Mouse (Mus musculus): Measurements from ENCODE around the gene Piezo1. TPM values are rescaled to one million over a fixed set of nuclear protein-coding genes. Genes with fewer than 3 reads are reported as not detected.
A peak's percentile ranks its signal among the peaks of the same experiment; 100 is the strongest.

Gene Piezo1
- polyA plus RNA-seq, 1 experiment from 2014 or later, result 26.6 TPM

DNA sequence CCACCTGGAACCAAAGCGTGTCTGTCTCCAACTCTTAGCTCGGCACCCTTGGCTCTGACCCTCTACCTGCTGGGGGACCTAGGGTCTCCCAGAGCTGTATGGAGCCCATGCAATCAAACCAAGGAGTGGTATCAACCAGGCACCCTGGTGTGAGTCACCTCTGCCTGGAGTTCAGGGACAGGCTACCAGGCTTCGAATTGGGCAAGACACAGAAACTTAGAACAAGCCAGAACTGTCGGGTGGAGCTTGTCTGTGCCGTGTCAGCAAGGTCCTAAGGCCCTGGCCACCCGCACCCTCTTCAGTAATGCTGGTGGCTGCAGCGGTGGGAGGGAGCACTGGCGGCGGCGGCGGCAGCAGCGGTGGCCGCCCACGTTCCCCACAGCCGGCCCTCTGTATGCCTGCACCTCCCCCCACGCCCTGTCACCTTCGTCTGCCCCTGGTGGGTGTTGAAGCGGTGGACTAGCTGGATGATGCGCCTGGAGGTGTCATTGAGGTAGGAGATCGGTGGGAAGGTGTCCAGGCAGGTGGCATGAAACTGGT lies 114.5 kb downstream of the Piezo1 start:
- 84% methylated on average over 20 of the region's 20 CpGs for WGBS
- DNase-seq (no peak), ATAC-seq (ENCODE audit: insufficient read depth) (no peak)
- H3K36me3 ChIP-seq (ENCODE audit: insufficient read depth), result peaks cover 37% of the 10 kb centered on the region
- H3K4me2 ChIP-seq, result no peak overlapping the region
- no peaks in the 10 kb centered on the region for H3K27me3 ChIP-seq (ENCODE audit: insufficient read depth, low read length)
- H3K27ac ChIP-seq (ENCODE audit: low read depth), result no peak overlapping the region
- H3K9ac ChIP-seq, result no peak overlapping the region
- H3K4me3 ChIP-seq (ENCODE audit: low read depth, low read length), result no peak overlapping the region
- peaks cover 5% of the 10 kb centered on the region; the same call in 1 of the 2 replicates for H3K4me1 ChIP-seq (ENCODE audit: insufficient read depth)
- no peaks in the 10 kb centered on the region for H3K9me3 ChIP-seq (ENCODE audit: low read depth, low read length)
- TF ChIP-seq CTCF (IDR thresholded peaks at IDR 0.05; ENCODE audit: low read depth), result no peak

DNA sequence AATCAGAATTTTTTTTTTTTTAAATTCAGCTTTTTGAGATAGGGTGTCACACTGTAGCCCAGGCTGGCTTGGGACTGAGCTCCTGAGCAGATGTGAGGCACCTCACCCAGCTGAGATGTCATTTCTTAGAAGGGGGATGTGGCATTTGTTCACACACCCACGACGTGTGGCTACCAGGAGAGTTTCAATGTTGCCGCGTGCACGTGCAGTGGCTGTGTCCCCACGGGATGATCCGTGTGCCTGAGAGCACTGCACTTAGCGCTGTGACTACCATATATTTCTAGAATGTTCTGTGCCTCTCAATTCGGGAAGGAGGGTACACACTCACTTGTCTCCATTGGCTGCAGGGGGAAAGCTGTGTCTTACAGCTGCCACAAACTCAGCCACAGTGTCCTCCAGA lies 115.0 kb downstream of the Piezo1 start:
- peaks cover 37% of the 10 kb centered on the region for H3K36me3 ChIP-seq (ENCODE audit: insufficient read depth)
- no peak overlapping the region for H3K27ac ChIP-seq (ENCODE audit: low read depth)
- no peak for TF ChIP-seq CTCF (IDR thresholded peaks at IDR 0.05; ENCODE audit: low read depth)
- no peak for ATAC-seq (ENCODE audit: insufficient read depth)
- no peaks in the 10 kb centered on the region for H3K27me3 ChIP-seq (ENCODE audit: insufficient read depth, low read length)
- no peaks in the 10 kb centered on the region for H3K9me3 ChIP-seq (ENCODE audit: low read depth, low read length)
- DNase-seq, result no peak
- peaks cover 8% of the 10 kb centered on the region; the same call in 1 of the 2 replicates for H3K4me1 ChIP-seq (ENCODE audit: insufficient read depth)
- 91% methylated on average over 9 of the region's 9 CpGs for WGBS
- no peak overlapping the region for H3K9ac ChIP-seq
- no peak overlapping the region for H3K4me2 ChIP-seq
- H3K4me3 ChIP-seq (ENCODE audit: low read depth, low read length), result no peak overlapping the region

DNA sequence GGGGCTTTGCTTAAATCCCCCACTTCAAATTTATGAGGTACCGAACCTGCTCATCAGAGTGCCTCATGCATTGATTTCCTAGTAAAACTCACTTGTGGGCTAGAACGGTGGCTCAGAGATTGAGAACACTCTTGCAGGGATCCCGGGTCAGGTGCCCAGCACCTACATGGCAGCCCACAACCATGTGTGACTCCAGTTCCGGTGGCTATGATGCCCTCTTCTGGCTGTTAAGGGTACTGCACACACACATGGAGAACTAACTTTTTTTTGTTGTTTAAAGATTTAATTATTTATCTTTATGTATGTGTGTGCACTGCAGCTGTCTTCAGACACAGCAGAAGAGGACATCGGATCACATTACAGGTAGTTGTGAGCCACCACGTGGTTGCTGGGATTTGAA lies 115.8 kb downstream of the Piezo1 start:
- no peak overlapping the region for H3K4me2 ChIP-seq
- H3K27ac ChIP-seq (ENCODE audit: low read depth), result no peak overlapping the region
- no peak for DNase-seq
- no peaks in the 10 kb centered on the region for H3K27me3 ChIP-seq (ENCODE audit: insufficient read depth, low read length)
- peak; percentile 56 for TF ChIP-seq CTCF (IDR thresholded peaks at IDR 0.05; ENCODE audit: low read depth)
- H3K4me3 ChIP-seq (ENCODE audit: low read depth, low read length), result no peak overlapping the region
- H3K36me3 ChIP-seq (ENCODE audit: insufficient read depth), result peaks cover 37% of the 10 kb centered on the region
- peaks cover 8% of the 10 kb centered on the region; the same call in 1 of the 2 replicates for H3K4me1 ChIP-seq (ENCODE audit: insufficient read depth)
- no peak overlapping the region for H3K9ac ChIP-seq
- no peak for ATAC-seq (ENCODE audit: insufficient read depth)
- WGBS, result 88% methylated on average over 6 of the region's 6 CpGs
- H3K9me3 ChIP-seq (ENCODE audit: low read depth, low read length), result no peaks in the 10 kb centered on the region

DNA sequence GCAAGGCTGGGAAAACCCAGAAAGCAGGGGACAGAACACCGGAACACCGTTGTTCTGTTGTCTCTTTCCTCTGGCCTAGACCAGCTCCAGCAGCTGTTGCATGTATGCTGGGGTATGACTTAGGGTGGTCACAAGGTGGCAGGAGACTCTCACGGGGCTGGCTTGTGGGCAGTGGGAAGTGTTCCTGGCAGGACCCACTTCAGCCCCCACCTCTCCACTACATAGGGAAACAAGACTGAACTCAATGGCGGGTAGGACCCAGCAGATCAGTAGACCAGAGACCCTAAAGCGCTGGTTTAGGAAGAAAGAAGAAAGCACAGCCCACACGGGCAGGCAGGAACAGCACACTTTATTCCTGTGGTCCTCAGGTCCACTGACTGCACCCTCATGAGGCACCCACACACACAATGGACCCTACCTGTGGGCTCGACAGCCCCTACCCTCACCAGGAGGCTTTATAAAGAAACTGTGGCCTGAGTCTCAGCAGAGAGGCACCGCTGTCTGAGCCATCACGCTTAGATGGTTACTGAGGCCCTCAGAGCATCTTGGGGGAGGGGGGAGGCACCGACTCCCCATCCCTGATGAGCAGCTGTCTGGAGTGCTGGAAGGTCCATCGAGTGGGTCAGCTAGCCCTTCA lies 117.7 kb downstream of the Piezo1 start:
- Histone ChIP-seq H3K9ac (no peak overlapping the region), H3K4me1 (ENCODE audit: insufficient read depth) (peaks cover 8% of the 10 kb centered on the region; the same call in 1 of the 2 replicates), H3K4me2 (peak overlapping the region; percentile 95), H3K4me3 (ENCODE audit: low read depth, low read length) (peak overlapping the region; percentile 63; the same call in 1 of the 2 replicates), H3K27me3 (ENCODE audit: insufficient read depth, low read length) (no peaks in the 10 kb centered on the region), H3K27ac (ENCODE audit: low read depth) (no peak overlapping the region; the same call in 1 of the 2 replicates), H3K9me3 (ENCODE audit: low read depth, low read length) (no peaks in the 10 kb centered on the region), H3K36me3 (ENCODE audit: insufficient read depth) (peaks cover 28% of the 10 kb centered on the region)
- TF ChIP-seq CTCF (IDR thresholded peaks at IDR 0.05; ENCODE audit: low read depth), result peak; percentile 62
- ATAC-seq (ENCODE audit: insufficient read depth), result peak; percentile 38; the same call in 1 of the 2 replicates
- WGBS, result 54% methylated on average over 11 of the region's 11 CpGs
- peak; percentile 34 for DNase-seq

DNA sequence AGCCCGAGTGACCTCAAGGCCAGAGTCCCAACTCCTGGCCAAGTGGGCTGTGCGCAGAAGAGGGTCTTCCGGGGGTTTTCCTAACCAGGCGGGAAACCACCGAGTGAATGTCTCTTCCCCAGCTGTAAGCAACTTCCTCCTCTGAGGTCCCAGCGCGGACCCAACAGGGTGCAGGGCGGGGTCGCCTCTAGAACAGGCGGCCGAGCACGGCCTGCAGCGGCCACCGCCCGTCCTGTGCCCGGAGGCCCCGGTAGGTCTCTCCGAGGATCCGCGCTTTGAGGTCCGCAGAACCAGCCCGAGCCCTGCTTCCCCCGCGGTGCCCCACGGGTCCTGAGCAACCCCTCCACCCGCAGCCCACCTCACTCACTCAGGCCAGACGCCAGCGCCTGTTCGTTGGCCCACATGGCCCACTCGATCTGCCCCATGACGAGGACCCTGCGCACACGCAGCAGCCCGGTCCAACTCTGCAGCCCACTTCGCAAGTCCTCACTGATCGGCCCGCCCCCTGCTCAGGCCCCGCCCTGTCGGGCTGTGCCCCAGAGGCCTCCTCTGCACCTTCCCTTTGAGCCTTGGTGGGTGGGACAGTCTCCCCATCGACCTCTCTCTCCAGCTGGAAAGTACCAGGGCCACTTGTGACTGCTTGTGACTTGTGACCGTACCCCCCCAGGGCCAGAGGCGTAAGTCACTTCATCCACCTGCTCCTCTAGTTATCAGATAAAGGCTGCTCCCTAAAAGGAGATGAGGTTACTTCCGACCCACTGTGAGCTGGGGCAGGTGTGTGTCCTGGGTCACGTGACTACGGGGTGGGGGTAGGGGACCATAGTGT lies 118.5 kb downstream of the Piezo1 start, which contains the start of gene Cyba:
Gene Cyba, minus strand, starts transcription at position 488 of the 826 bp plus-strand sequence.
- peak; percentile 85 for DNase-seq
- 2% methylated on average over 45 of the region's 45 CpGs for WGBS
- ATAC-seq (ENCODE audit: insufficient read depth), result peak; percentile 94
- peak within 1 kb of the TSS; percentile 95 for H3K4me2 ChIP-seq
- no peaks in the 10 kb centered on the region for H3K9me3 ChIP-seq (ENCODE audit: low read depth, low read length)
- peak within 1 kb of the TSS; percentile 78 for H3K9ac ChIP-seq
- peak within 1 kb of the TSS; percentile 63 for H3K4me3 ChIP-seq (ENCODE audit: low read depth, low read length)
- H3K4me1 ChIP-seq (ENCODE audit: insufficient read depth), result peaks cover 8% of the 10 kb centered on the region; the same call in 1 of the 2 replicates
- peaks cover 28% of the 10 kb centered on the region for H3K36me3 ChIP-seq (ENCODE audit: insufficient read depth)
- TF ChIP-seq CTCF (IDR thresholded peaks at IDR 0.05; ENCODE audit: low read depth), result no peak
- peak within 1 kb of the TSS; percentile 81; the same call in 1 of the 2 replicates for H3K27ac ChIP-seq (ENCODE audit: low read depth)
- no peaks in the 10 kb centered on the region for H3K27me3 ChIP-seq (ENCODE audit: insufficient read depth, low read length)

Small RNA genes within 50 kb of the gene (microRNA-seq; reads per million reads assigned to microRNA genes)
- gene Gm24366 (ENCODE audit: borderline number of aligned reads), result not detected

Other genes starting within 250 kb of the Piezo1 start
- not detected in 2 replicates for gene Trhr2, start 190.6 kb downstream of the Piezo1 start, polyA plus RNA-seq (2014; fragmentation: Nextera tagmentation; extraction: Ambion mirVana)
- 42.4 and 44.3 TPM in 2 replicates for gene Zc3h18, start 174.7 kb downstream of the Piezo1 start, polyA plus RNA-seq (2014; fragmentation: Nextera tagmentation; extraction: Ambion mirVana)
- gene Il17c, start 129.3 kb downstream of the Piezo1 start, polyA plus RNA-seq (2014; fragmentation: Nextera tagmentation; extraction: Ambion mirVana), result 0.27 TPM in 1 of 2 replicates, not detected in the other
- gene Cyba, start 118.4 kb downstream of the Piezo1 start, polyA plus RNA-seq (2014; fragmentation: Nextera tagmentation; extraction: Ambion mirVana), result 165 and 175 TPM in 2 replicates
- 27.1 and 29.5 TPM in 2 replicates for gene Mvd, start 107.9 kb downstream of the Piezo1 start, polyA plus RNA-seq (2014; fragmentation: Nextera tagmentation; extraction: Ambion mirVana)
- 0.87 and 1.3 TPM in 2 replicates for gene Snai3, start 90.6 kb downstream of the Piezo1 start, polyA plus RNA-seq (2014; fragmentation: Nextera tagmentation; extraction: Ambion mirVana)
- gene Rnf166, start 75.3 kb downstream of the Piezo1 start, polyA plus RNA-seq (2014; fragmentation: Nextera tagmentation; extraction: Ambion mirVana), result 34.7 and 37.2 TPM in 2 replicates
- gene Ctu2, start 75.2 kb downstream of the Piezo1 start, polyA plus RNA-seq (2014; fragmentation: Nextera tagmentation; extraction: Ambion mirVana), result 45.4 and 56.2 TPM in 2 replicates
- 47.1 and 50.3 TPM in 2 replicates for gene Cdt1, start 16.7 kb upstream of the Piezo1 start, polyA plus RNA-seq (2014; fragmentation: Nextera tagmentation; extraction: Ambion mirVana)
- 338 and 366 TPM in 2 replicates for gene Aprt, start 25.6 kb upstream of the Piezo1 start, polyA plus RNA-seq (2014; fragmentation: Nextera tagmentation; extraction: Ambion mirVana)
- 11.7 and 12.5 TPM in 2 replicates for gene Galns, start 60.1 kb upstream of the Piezo1 start, polyA plus RNA-seq (2014; fragmentation: Nextera tagmentation; extraction: Ambion mirVana)
- gene Trappc2l, start 60.3 kb upstream of the Piezo1 start, polyA plus RNA-seq (2014; fragmentation: Nextera tagmentation; extraction: Ambion mirVana), result 49.7 and 57.2 TPM in 2 replicates
- gene Pabpn1l, start 71.4 kb upstream of the Piezo1 start, polyA plus RNA-seq (2014; fragmentation: Nextera tagmentation; extraction: Ambion mirVana), result not detected in 2 replicates
- 4.7 and 5.7 TPM in 2 replicates for gene Cbfa2t3, start 147.8 kb upstream of the Piezo1 start, polyA plus RNA-seq (2014; fragmentation: Nextera tagmentation; extraction: Ambion mirVana)
- 14.8 and 17.7 TPM in 2 replicates for gene Acsf3, start 224.2 kb upstream of the Piezo1 start, polyA plus RNA-seq (2014; fragmentation: Nextera tagmentation; extraction: Ambion mirVana)

All from lung, embryonic 14.5 days (tissue).